Mouse (Mus musculus): ENCODE results near the gene Zfp354b.

Gene Zfp354b

GRCm38 (mm10) chr11:50931451-50931866 lies at the start of gene Zfp354b:
Gene Zfp354b, minus strand, starts transcription at chr11:50931633.
- DNase-seq (ENCODE audit: low spot score in 2 of 2): peak; percentile 90 to 95

GRCm38 (mm10) chr11:50977216-50977615 lies 45.8 kb upstream of the Zfp354b start:
- DNase-seq (ENCODE audit: low spot score in 2 of 2): no peak

- DNase-seq (ENCODE audit: low spot score in 2 of 2): no peak
These were observed 34.8 kb upstream of the Zfp354b start, which contains the start of gene Olfr1378 for GRCm38 (mm10) chr11:50966230-50966629. Gene Olfr1378, plus strand, starts transcription at chr11:50966530.

GRCm38 (mm10) chr11:50964886-50965285 lies 33.5 kb upstream of the Zfp354b start:
- DNase-seq (ENCODE audit: low spot score in 2 of 2): no peak

GRCm38 (mm10) chr11:50953665-50954064 lies 22.2 kb upstream of the Zfp354b start, which contains the start of gene Prop1:
Gene Prop1, minus strand, starts transcription at chr11:50953765.
- no peak for DNase-seq (ENCODE audit: low spot score in 2 of 2)

- DNase-seq (ENCODE audit: low spot score in 2 of 2): peak; percentile 32 to 34
These were observed 20.9 kb upstream of the Zfp354b start for GRCm38 (mm10) chr11:50952290-50952689.

- no peak for DNase-seq (ENCODE audit: low spot score in 2 of 2)
These were observed 12.1 kb upstream of the Zfp354b start, which contains the start of gene 4933414I15Rik for GRCm38 (mm10) chr11:50943506-50943905. Gene 4933414I15Rik, minus strand, starts transcription at chr11:50943765.

- no peak for DNase-seq (ENCODE audit: low spot score in 2 of 2)
These were observed 11.0 kb upstream of the Zfp354b start for GRCm38 (mm10) chr11:50942386-50942785.

GRCm38 (mm10) chr11:50939621-50940366 lies 8.4 kb upstream of the Zfp354b start:
- DNase-seq (ENCODE audit: low spot score in 2 of 2): peak in 1 of 2 experiments; percentile 39

- DNase-seq (ENCODE audit: low spot score in 2 of 2): no peak
These were observed 7.0 kb upstream of the Zfp354b start for GRCm38 (mm10) chr11:50938435-50938834.

GRCm38 (mm10) chr11:50932040-50932439 lies 607 bp upstream of the Zfp354b start:
- DNase-seq (ENCODE audit: low spot score in 2 of 2): no peak

GRCm38 (mm10) chr11:50931021-50931420 lies 412 bp downstream of the Zfp354b start:
- no peak for DNase-seq (ENCODE audit: low spot score in 2 of 2)

GRCm38 (mm10) chr11:50930469-50931014 lies 891 bp downstream of the Zfp354b start:
- no peak for DNase-seq (ENCODE audit: low spot score in 2 of 2)

GRCm38 (mm10) chr11:50915671-50916320 lies 15.6 kb downstream of the Zfp354b start, which contains the start of gene Zfp2:
Gene Zfp2, minus strand, starts transcription at chr11:50916165.
- DNase-seq (ENCODE audit: low spot score in 2 of 2): peak; percentile 97

GRCm38 (mm10) chr11:50914461-50914860 lies 17.0 kb downstream of the Zfp354b start:
- no peak for DNase-seq (ENCODE audit: low spot score in 2 of 2)

GRCm38 (mm10) chr11:50913301-50913700 lies 18.1 kb downstream of the Zfp354b start:
- no peak for DNase-seq (ENCODE audit: low spot score in 2 of 2)

- DNase-seq (ENCODE audit: low spot score in 2 of 2): peak in 1 of 2 experiments; percentile 46
These were observed 23.3 kb downstream of the Zfp354b start for GRCm38 (mm10) chr11:50908136-50908535.

- no peak for DNase-seq (ENCODE audit: low spot score in 2 of 2)
These were observed 34.1 kb downstream of the Zfp354b start for GRCm38 (mm10) chr11:50897359-50897758.

GRCm38 (mm10) chr11:50892441-50892840 lies 39.0 kb downstream of the Zfp354b start:
- no peak for DNase-seq (ENCODE audit: low spot score in 2 of 2)

- peak; percentile 95 to 97 for DNase-seq (ENCODE audit: low spot score in 2 of 2)
These were observed 43.9 kb downstream of the Zfp354b start, which contains the start of gene Zfp454 for GRCm38 (mm10) chr11:50887390-50888128. Gene Zfp454, minus strand, starts transcription at chr11:50887651.

- peak; percentile 36 to 44 for DNase-seq (ENCODE audit: low spot score in 2 of 2)
These were observed 44.5 kb downstream of the Zfp354b start for GRCm38 (mm10) chr11:50886933-50887293.
